Mouse (Mus musculus) heart, embryonic 15.5 days (tissue): ENCODE results near the gene Tbc1d22b. TPM values are rescaled to one million over a fixed set of nuclear protein-coding genes. Genes with fewer than 3 reads are reported as not detected.

Experiments
- ATAC-seq: fragments of 200-750 bp; cut with Nextera tagmentation; replicated peaks from 2 replicates; pipeline ENCODE4 v1.8.0; 2017; ENCODE audit warnings: low read depth, moderate TSS enrichment; ENCODE audit not compliant: insufficient number of reproducible peaks, insufficient read depth, low FRiP score
- H3K27ac ChIP-seq: fragments of 300-500 bp; sonication (generic); 2 replicates; pipeline ENCODE4 v1.5.1; 2015; ENCODE audit warnings: mild to moderate bottlenecking, inconsistent platforms
- H3K27me3 ChIP-seq: fragments of 300-500 bp; sonication (generic); 2 replicates; pipeline ENCODE4 v1.6.1; 2015; ENCODE audit warnings: inconsistent platforms
- H3K36me3 ChIP-seq: fragments of 300-500 bp; sonication (generic); 2 replicates; pipeline ENCODE4 v1.6.1; 2015; ENCODE audit warnings: mild to moderate bottlenecking, inconsistent platforms
- H3K4me1 ChIP-seq: fragments of 300-500 bp; sonication (generic); replicated peaks from 2 replicates; pipeline ENCODE4 v1.6.1; 2015; ENCODE audit warnings: inconsistent platforms
- H3K4me2 ChIP-seq: fragments of 300-500 bp; sonication (generic); 2 replicates; pipeline ENCODE4 v1.6.1; 2015; ENCODE audit warnings: inconsistent platforms, mild to moderate bottlenecking, moderate library complexity
- H3K4me3 ChIP-seq: fragments of 300-500 bp; sonication (generic); 2 replicates; pipeline ENCODE4 v1.5.1; 2015; ENCODE audit warnings: mild to moderate bottlenecking, inconsistent platforms
- H3K9ac ChIP-seq: fragments of 300-500 bp; sonication (generic); 2 replicates; pipeline ENCODE4 v1.6.1; 2015; ENCODE audit warnings: mild to moderate bottlenecking, inconsistent platforms
- H3K9me3 ChIP-seq: fragments of 300-500 bp; sonication (generic); replicated peaks from 2 replicates; pipeline ENCODE4 v1.6.1; 2016; ENCODE audit warnings: inconsistent platforms
- WGBS: fragments of 180-500 bp; shearing (Covaris S2); methylation state at CpG from one replicate; pipeline ENCODE4 v1.1.7; 2015; ENCODE audit warnings: mixed read lengths; 5-methylcytosine and 5-hydroxymethylcytosine counted together
- polyA plus RNA-seq: library from polyadenylated mRNA; unstranded; fragments of >200 nt; fragmentation: Nextera tagmentation; extraction: Ambion mirVana; gene quantifications from 2 replicates; pipeline ENCODE4 v1.2.1, GENCODE M21; 2015

Gene Tbc1d22b
- polyA plus RNA-seq, 1 experiment from 2014 or later: 8.5 TPM

DNA sequence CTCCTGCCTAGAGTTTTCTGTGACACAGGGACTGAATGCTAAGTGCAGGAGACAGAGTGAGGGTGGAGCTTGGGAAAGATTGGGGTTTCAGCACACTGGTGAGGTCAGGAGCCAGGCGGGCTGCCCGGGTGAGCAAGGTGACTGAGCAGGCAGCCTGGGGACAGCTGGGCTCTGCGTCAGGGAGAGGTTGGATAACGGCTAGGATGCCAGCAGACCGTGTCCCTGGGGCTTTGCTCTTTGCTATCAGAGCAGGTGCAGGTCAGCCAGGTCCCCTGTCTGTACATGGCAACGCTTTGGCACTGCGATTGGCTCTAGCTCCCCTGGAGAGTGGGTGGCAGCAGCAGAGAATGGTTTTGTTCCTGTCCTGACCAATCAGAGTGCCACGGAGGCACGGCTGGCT is 77.7 kb downstream of the Tbc1d22b start:
- Histone ChIP-seq H3K36me3 (peaks cover 81% of the 10 kb centered on the region), H3K27me3 (no peaks in the 10 kb centered on the region), H3K27ac (no peak overlapping the region), H3K4me1 (no peaks in the 10 kb centered on the region), H3K9ac (no peak overlapping the region), H3K9me3 (no peaks in the 10 kb centered on the region), H3K4me2 (no peak overlapping the region), H3K4me3 (no peak overlapping the region)
- WGBS: 89% methylated on average over 9 of the region's 9 CpGs
- ATAC-seq: no peak

DNA sequence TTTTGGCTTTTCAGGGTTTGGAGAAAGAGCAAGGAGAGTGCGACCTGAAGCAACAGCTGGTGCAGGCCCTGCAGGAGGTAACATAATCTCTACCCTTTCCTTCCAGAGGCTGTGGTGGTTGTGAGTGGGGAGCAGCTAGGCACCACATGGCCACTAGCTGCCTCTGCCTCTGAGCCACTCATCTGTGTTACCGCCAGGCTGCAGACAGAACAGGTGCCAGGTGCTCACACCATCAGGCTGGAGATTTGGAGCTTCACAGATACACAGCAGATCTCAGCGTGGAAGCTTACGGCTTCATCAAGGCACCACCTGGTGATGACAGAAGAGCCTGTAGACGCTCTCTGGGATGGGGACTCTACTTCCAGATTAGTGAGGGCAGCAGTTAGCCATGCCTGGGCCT is 79.4 kb downstream of the Tbc1d22b start:
- WGBS: 76% methylated on average over 5 of the region's 5 CpGs
- no peak for ATAC-seq
- H3K27ac ChIP-seq: no peak overlapping the region
- H3K4me3 ChIP-seq: no peak overlapping the region
- no peaks in the 10 kb centered on the region for H3K27me3 ChIP-seq
- peaks cover 72% of the 10 kb centered on the region for H3K36me3 ChIP-seq
- H3K4me1 ChIP-seq: no peaks in the 10 kb centered on the region
- no peak overlapping the region for H3K9ac ChIP-seq
- H3K9me3 ChIP-seq: no peaks in the 10 kb centered on the region
- no peak overlapping the region for H3K4me2 ChIP-seq

DNA sequence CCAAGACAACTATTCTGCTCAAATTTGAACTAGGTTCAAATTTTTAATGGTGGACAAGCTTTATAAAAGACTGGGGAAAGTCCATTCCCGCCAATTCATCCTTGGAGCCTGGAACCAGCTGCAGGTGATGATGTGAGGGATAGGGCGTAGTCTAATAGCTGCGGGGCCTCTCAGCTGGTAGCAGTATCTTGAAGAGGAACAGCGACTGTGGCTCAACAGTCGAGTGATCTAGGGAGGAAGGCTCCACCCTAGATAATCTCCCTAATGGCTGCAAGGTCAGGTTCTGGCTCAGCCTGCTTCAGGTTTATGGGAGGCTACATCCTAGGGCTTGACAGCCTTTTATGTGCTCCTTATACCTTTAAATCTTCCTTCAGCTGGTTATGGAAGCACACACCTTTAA is 80.0 kb downstream of the Tbc1d22b start:
- peaks cover 68% of the 10 kb centered on the region for H3K36me3 ChIP-seq
- WGBS: 60% methylated on average over 5 of the region's 5 CpGs
- H3K4me3 ChIP-seq: no peak overlapping the region
- H3K9me3 ChIP-seq: no peaks in the 10 kb centered on the region
- no peaks in the 10 kb centered on the region for H3K27me3 ChIP-seq
- H3K9ac ChIP-seq: no peak overlapping the region
- no peak overlapping the region for H3K27ac ChIP-seq
- no peak overlapping the region for H3K4me2 ChIP-seq
- H3K4me1 ChIP-seq: no peaks in the 10 kb centered on the region
- ATAC-seq: no peak

DNA sequence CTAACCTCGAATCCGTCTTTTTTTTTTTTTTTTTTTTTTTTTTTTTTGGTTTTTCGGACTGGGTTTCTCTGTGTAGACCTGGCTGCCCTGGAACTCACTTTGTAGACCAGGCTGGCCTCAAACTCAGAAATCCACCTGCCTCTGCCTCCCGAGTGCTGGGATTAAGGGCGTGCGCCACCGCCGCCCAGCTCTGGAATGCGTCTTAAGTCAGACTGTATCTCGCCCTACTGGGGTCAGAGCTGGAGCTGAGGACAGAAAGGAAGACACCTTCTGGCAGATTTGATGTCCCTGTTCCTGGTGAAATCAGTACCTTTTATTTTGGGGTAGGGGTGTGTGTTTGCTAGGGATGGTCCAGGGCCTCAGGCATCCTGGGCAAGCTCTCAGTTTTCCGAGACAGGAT is 82.7 kb downstream of the Tbc1d22b start:
- no peak for ATAC-seq

DNA sequence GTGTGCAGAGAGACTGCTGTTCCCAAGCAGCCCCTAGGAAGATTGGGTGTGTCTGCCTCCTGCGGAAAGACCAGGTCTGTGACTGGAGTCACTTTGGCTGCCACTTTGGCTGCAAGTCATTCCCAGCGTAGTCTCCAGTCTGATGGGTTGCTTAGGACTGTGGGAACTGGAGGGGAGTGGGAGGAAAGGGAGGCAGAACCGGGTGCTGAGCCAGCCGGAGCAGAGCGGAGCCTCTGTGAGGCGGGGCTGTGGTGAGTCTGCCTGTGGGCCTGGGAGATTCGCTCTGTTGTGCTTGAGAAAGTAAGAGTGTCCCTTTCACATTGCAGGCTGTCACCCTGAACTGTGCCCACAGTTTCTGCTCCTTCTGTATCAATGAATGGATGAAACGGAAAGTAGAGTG is 85.9 kb downstream of the Tbc1d22b start:
- no peak for ATAC-seq
- Histone ChIP-seq H3K9me3 (no peaks in the 10 kb centered on the region), H3K4me1 (peaks cover 15% of the 10 kb centered on the region), H3K4me2 (no peak overlapping the region), H3K27me3 (no peaks in the 10 kb centered on the region), H3K27ac (no peak overlapping the region), H3K36me3 (peaks cover 57% of the 10 kb centered on the region), H3K9ac (no peak overlapping the region), H3K4me3 (no peak overlapping the region)
- WGBS: 86% methylated on average over 8 of the region's 8 CpGs

More for the DNA sequence above, 82.7 kb downstream of the Tbc1d22b start:
- 92% methylated on average over 11 of the region's 11 CpGs for WGBS
- Histone ChIP-seq H3K27me3 (no peaks in the 10 kb centered on the region), H3K9me3 (no peaks in the 10 kb centered on the region), H3K4me2 (no peak overlapping the region), H3K4me1 (peaks cover 7% of the 10 kb centered on the region), H3K36me3 (peaks cover 67% of the 10 kb centered on the region), H3K4me3 (no peak overlapping the region), H3K9ac (no peak overlapping the region), H3K27ac (no peak overlapping the region)

DNA sequence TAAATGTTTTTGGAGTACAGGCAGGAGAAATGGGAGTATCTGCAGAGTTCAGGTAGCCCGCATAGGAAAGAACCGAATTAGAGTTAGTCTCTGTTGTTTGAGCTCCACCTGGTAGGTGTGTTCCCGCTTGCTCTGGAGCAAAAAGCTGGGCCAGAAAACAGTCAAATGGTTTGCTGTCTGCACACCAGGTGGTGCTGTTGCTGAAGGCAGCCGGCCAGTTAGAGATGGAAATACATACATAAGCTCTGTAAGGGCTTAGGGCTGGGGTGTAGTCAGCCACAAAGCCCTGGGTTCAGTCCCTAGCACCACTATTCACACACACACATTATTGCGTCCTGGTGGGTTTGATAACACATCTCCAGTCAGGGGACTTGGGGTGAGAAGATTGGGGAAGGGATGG is 86.5 kb downstream of the Tbc1d22b start:
- H3K9ac ChIP-seq: no peak overlapping the region
- peaks cover 15% of the 10 kb centered on the region for H3K4me1 ChIP-seq
- WGBS: 68% methylated on average over 5 of the region's 5 CpGs
- no peak overlapping the region for H3K4me3 ChIP-seq
- H3K4me2 ChIP-seq: no peak overlapping the region
- H3K27me3 ChIP-seq: no peaks in the 10 kb centered on the region
- H3K27ac ChIP-seq: no peak overlapping the region
- H3K9me3 ChIP-seq: no peaks in the 10 kb centered on the region
- no peak for ATAC-seq
- H3K36me3 ChIP-seq: peaks cover 57% of the 10 kb centered on the region

DNA sequence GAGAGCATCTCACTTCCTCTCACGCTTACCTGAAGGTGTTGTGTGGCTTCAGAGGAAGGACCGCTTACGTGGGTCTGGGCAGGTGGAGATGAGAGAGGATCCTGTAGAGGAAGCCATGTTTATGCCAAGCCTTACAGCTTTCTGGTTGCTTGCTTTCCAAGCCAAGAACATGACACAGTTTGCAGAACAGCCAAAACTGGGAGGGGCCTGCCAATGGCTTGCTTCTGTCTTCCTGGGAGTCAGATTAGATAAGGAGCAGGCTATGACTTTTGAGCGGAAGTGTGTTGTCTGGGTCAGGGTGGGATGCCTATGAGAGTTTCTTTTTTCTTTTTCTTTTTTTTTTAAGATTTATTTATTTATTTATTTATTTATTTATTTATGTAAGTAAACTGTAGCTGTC is 87.8 kb downstream of the Tbc1d22b start:
- Histone ChIP-seq H3K27me3 (no peaks in the 10 kb centered on the region), H3K4me3 (no peak overlapping the region), H3K4me2 (no peak overlapping the region), H3K36me3 (peaks cover 56% of the 10 kb centered on the region), H3K9ac (no peak overlapping the region), H3K9me3 (no peaks in the 10 kb centered on the region), H3K27ac (no peak overlapping the region), H3K4me1 (peaks cover 15% of the 10 kb centered on the region)
- WGBS: 71% methylated on average over 4 of the region's 4 CpGs
- ATAC-seq: no peak

DNA sequence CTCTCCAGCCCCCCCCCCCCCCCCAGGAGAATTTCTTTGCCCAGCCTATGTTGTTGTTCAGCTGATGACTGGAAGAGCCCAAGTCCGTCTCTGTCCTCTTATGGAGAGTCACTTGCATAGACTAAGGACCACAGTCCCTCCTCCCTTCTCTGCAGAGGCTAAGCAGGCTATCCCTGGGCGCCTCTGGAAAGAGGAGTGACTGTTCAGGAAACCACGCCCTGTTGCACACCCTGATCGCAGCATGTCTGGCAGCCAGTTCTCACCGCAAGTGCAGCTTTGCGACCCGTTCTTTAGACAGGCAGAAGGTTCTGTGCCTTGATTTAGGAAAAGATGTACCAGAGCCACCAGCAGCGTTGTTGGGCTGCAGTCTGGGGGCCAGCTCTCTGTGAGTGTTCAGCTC is 88.3 kb downstream of the Tbc1d22b start:
- Histone ChIP-seq H3K4me3 (no peak overlapping the region), H3K27me3 (no peaks in the 10 kb centered on the region), H3K36me3 (peaks cover 55% of the 10 kb centered on the region), H3K9ac (no peak overlapping the region), H3K27ac (no peak overlapping the region), H3K4me2 (no peak overlapping the region), H3K4me1 (peaks cover 15% of the 10 kb centered on the region), H3K9me3 (no peaks in the 10 kb centered on the region)
- ATAC-seq: no peak
- WGBS: 60% methylated on average over 8 of the region's 8 CpGs

DNA sequence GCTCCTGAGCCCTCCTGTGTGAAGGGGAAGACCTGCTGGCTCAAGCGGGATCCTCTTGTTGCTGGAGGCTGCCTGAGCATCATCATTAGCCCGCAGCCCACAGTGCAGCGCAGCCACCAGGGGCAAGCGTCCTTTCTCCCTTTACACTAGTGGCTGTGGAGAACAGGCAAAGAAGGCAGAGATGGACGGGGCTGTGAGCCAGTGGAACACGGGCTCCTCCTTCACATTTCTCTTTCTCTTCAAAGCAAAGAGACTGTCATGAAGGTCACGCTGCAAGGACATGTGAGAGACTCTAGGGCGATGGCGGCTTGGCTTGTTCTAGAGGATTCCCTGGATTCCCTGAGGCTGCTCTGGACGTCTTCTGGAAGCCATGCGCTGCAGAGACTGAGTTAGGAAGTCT is 91.4 kb downstream of the Tbc1d22b start:
- H3K36me3 ChIP-seq: peaks cover 38% of the 10 kb centered on the region
- WGBS: 82% methylated on average over 11 of the region's 11 CpGs
- no peak overlapping the region for H3K27ac ChIP-seq

DNA sequence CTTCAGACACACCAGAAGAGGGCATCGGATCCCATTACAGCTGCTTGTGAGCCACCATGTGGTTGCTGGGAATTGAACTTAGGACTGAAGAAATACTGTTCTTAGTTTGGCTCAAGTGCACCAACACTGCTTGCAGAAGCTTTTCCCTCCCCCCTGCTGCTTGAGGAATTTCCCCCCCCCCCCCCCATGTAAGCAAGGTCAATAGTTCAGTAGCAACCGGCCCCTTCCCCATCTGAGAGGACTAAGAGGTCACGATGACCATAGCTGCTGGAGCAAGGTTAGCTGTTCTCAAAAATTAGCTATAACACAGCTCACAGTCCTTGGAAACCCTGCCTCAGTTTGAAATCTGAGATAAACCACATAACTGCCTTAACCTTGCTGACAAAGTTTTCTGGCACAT is 92.6 kb downstream of the Tbc1d22b start:
- Histone ChIP-seq H3K4me2 (no peak overlapping the region), H3K36me3 (peaks cover 29% of the 10 kb centered on the region), H3K27me3 (no peaks in the 10 kb centered on the region), H3K27ac (no peak overlapping the region), H3K9me3 (no peaks in the 10 kb centered on the region), H3K4me1 (peaks cover 18% of the 10 kb centered on the region), H3K9ac (no peak overlapping the region), H3K4me3 (no peak overlapping the region)
- 72% methylated on average over 3 of the region's 3 CpGs for WGBS
- ATAC-seq: no peak

More for the DNA sequence above, 91.4 kb downstream of the Tbc1d22b start:
- no peak overlapping the region for H3K4me2 ChIP-seq
- ATAC-seq: no peak
- no peaks in the 10 kb centered on the region for H3K27me3 ChIP-seq
- no peak overlapping the region for H3K9ac ChIP-seq
- no peak overlapping the region for H3K4me3 ChIP-seq
- peaks cover 24% of the 10 kb centered on the region for H3K4me1 ChIP-seq
- H3K9me3 ChIP-seq: no peaks in the 10 kb centered on the region
